Mouse (Mus musculus) heart, postnatal 0 days (tissue): ENCODE measurements around the gene Themis2. TPM values are rescaled to one million over a fixed set of nuclear protein-coding genes. Genes with fewer than 3 reads are reported as not detected.

ENCODE experiments used
- ATAC-seq: fragments of 200-750 bp; cut with Nextera tagmentation; 2 replicates; pipeline ENCODE4 v1.8.0; 2017; ENCODE audit warnings: low read depth, moderate number of reproducible peaks, moderate library complexity; ENCODE audit not compliant: insufficient read depth
- DNase-seq: peaks from one replicate; pipeline ENCODE4 v3.0.0-alpha.2; 2016; ENCODE audit warnings: low spot score
- H3K27ac ChIP-seq: fragments of 300-500 bp; sonication (generic); 2 replicates; pipeline ENCODE4 v1.5.1; 2014; ENCODE audit warnings: low read depth, mild to moderate bottlenecking
- H3K27me3 ChIP-seq: fragments of 300-500 bp; sonication (generic); 2 replicates; pipeline ENCODE4 v1.6.1; 2014; ENCODE audit warnings: low read length, mixed read lengths; ENCODE audit not compliant: control insufficient read depth, insufficient read depth
- H3K36me3 ChIP-seq: fragments of 300-500 bp; sonication (generic); replicated peaks from 2 replicates; pipeline ENCODE4 v1.6.1; 2014; ENCODE audit warnings: low read length, mixed read lengths; ENCODE audit not compliant: control insufficient read depth, insufficient read depth
- H3K4me1 ChIP-seq: fragments of 300-500 bp; sonication (generic); 2 replicates; pipeline ENCODE4 v1.6.1; 2014; ENCODE audit warnings: antibody characterized with exemption; ENCODE audit not compliant: control insufficient read depth, insufficient read depth
- H3K4me2 ChIP-seq: fragments of 300-500 bp; sonication (generic); 2 replicates; pipeline ENCODE4 v1.6.1; 2014; ENCODE audit warnings: low read depth, mild to moderate bottlenecking, low read length, moderate library complexity
- H3K4me3 ChIP-seq: fragments of 300-500 bp; sonication (generic); 2 replicates; pipeline ENCODE4 v1.5.1; 2014; ENCODE audit warnings: low read depth, low read length
- H3K9ac ChIP-seq: fragments of 300-500 bp; sonication (generic); replicated peaks from 2 replicates; pipeline ENCODE4 v1.6.1; 2014; ENCODE audit warnings: low read depth, low read length, mixed read lengths
- H3K9me3 ChIP-seq: fragments of 300-500 bp; sonication (generic); replicated peaks from 2 replicates; pipeline ENCODE4 v1.6.1; 2016; ENCODE audit warnings: low read length; ENCODE audit not compliant: control insufficient read depth
- CTCF ChIP-seq: IDR thresholded peaks from 2 replicates; pipeline ENCODE4 v1.5.1; 2016; ENCODE audit warnings: antibody characterized with exemption, control low read depth, low read depth
- EP300 ChIP-seq: IDR thresholded peaks from 2 replicates; pipeline ENCODE4 v1.6.1; 2016; ENCODE audit warnings: antibody characterized with exemption, low read depth
- WGBS: fragments of 180-500 bp; shearing (Covaris S2); extraction: QIAGEN DNeasy Blood & Tissue Kit; methylation state at CpG from one replicate; pipeline ENCODE4 v1.1.7; 2014; 5-methylcytosine and 5-hydroxymethylcytosine counted together
- polyA plus RNA-seq: library from polyadenylated mRNA; unstranded; fragments of >200 nt; fragmentation: Nextera tagmentation; extraction: Ambion mirVana; gene quantifications from 2 replicates; pipeline ENCODE4 v1.2.1, GENCODE M21; 2015
- total RNA-seq: library from RNA; depleted of rRNA; stranded (reverse); fragments of >200 nt; gene quantifications from 2 replicates; pipeline ENCODE4 v1.2.3, GENCODE M21; 2014; ENCODE audit warnings: low replicate concordance; rRNA removed

Gene Themis2
- total and polyA plus RNA-seq, 2 experiments from 2014 or later = 0.73 to 1.1 TPM

GRCm38 (mm10) chr4:132735894-132736293, 60.3 kb downstream of the Themis2 start:
- H3K4me3 ChIP-seq = no peak overlapping the region
- ATAC-seq = no peak
- H3K36me3 ChIP-seq = no peaks in the 10 kb centered on the region
- no peak overlapping the region for H3K27ac ChIP-seq
- 47% methylated on average over 3 of the region's 3 CpGs for WGBS
- TF ChIP-seq EP300 = no peak
- TF ChIP-seq CTCF = no peak
- H3K9me3 ChIP-seq = no peaks in the 10 kb centered on the region
- no peaks in the 10 kb centered on the region for H3K4me1 ChIP-seq
- no peak overlapping the region for H3K9ac ChIP-seq
- H3K4me2 ChIP-seq = no peak overlapping the region
- no peak for DNase-seq
- H3K27me3 ChIP-seq = no peaks in the 10 kb centered on the region

- Histone ChIP-seq H3K4me1 (no peaks in the 10 kb centered on the region), H3K36me3 (no peaks in the 10 kb centered on the region), H3K4me3 (no peak overlapping the region), H3K9me3 (no peaks in the 10 kb centered on the region), H3K27me3 (no peaks in the 10 kb centered on the region), H3K4me2 (no peak overlapping the region), H3K9ac (no peak overlapping the region), H3K27ac (no peak overlapping the region)
- TF ChIP-seq EP300 (no peak), CTCF (no peak)
- ATAC-seq = no peak
- DNase-seq = no peak
- 62% methylated on average over 2 of the region's 2 CpGs for WGBS
Observed at GRCm38 (mm10) chr4:132735389-132735788, 60.8 kb downstream of the Themis2 start.

- Histone ChIP-seq H3K27ac (no peak overlapping the region), H3K9me3 (no peaks in the 10 kb centered on the region), H3K4me1 (no peaks in the 10 kb centered on the region), H3K27me3 (no peaks in the 10 kb centered on the region), H3K36me3 (no peaks in the 10 kb centered on the region), H3K4me2 (no peak overlapping the region), H3K9ac (no peak overlapping the region), H3K4me3 (no peak overlapping the region)
- 78% methylated on average over 2 of the region's 2 CpGs for WGBS
- ATAC-seq (no peak), DNase-seq (no peak)
- TF ChIP-seq EP300 = no peak
Observed at GRCm38 (mm10) chr4:132734766-132735165, 61.4 kb downstream of the Themis2 start.

GRCm38 (mm10) chr4:132733071-132733770, 63.0 kb downstream of the Themis2 start:
- DNase-seq (no peak), ATAC-seq (no peak)
- no peaks in the 10 kb centered on the region for H3K9me3 ChIP-seq
- WGBS = 90% methylated on average over 25 of the region's 25 CpGs
- no peak overlapping the region for H3K27ac ChIP-seq
- no peak overlapping the region for H3K4me2 ChIP-seq
- H3K4me1 ChIP-seq = no peaks in the 10 kb centered on the region
- TF ChIP-seq EP300 (no peak), CTCF (no peak)
- no peaks in the 10 kb centered on the region for H3K36me3 ChIP-seq
- H3K4me3 ChIP-seq = no peak overlapping the region
- H3K9ac ChIP-seq = no peak overlapping the region
- no peaks in the 10 kb centered on the region for H3K27me3 ChIP-seq

GRCm38 (mm10) chr4:132732148-132732684, 64.0 kb downstream of the Themis2 start, which contains the start of gene Xkr8:
Gene Xkr8 (minus strand): TSS chr4:132732546.
- Histone ChIP-seq H3K4me1 (no peaks in the 10 kb centered on the region), H3K36me3 (0 out of 2 replicates have a peak, but pooled peaks cover 5% of the 10 kb centered on the region), H3K27me3 (no peaks in the 10 kb centered on the region), H3K9ac (peak within 1 kb of the TSS; percentile 50), H3K4me2 (peak within 1 kb of the TSS; percentile 85), H3K9me3 (no peaks in the 10 kb centered on the region), H3K4me3 (peak within 1 kb of the TSS; percentile 59), H3K27ac (no peak within 1 kb of the TSS)
- TF ChIP-seq CTCF = peak; percentile 21; the same call in 1 of the 2 replicates
- no peak for TF ChIP-seq EP300
- 2% methylated on average over 34 of the region's 34 CpGs for WGBS
- DNase-seq (peak; percentile 84), ATAC-seq (peak; percentile 96)

Other genes starting within 250 kb of the Themis2 start
- gene Ptafr, start 232.3 kb downstream of the Themis2 start, total RNA-seq = 0.08 and 1.5 TPM in 2 replicates
- 0.61 and 0.71 TPM in 2 replicates for gene Ptafr, start 232.3 kb downstream of the Themis2 start, polyA plus RNA-seq
- 22.7 and 54.6 TPM in 2 replicates for gene Eya3, start 157.4 kb downstream of the Themis2 start, total RNA-seq
- 14.0 and 14.5 TPM in 2 replicates for gene Eya3, start 157.4 kb downstream of the Themis2 start, polyA plus RNA-seq
- gene Xkr8, start 63.8 kb downstream of the Themis2 start, total RNA-seq = 0.53 and 0.54 TPM in 2 replicates
- gene Xkr8, start 63.8 kb downstream of the Themis2 start, polyA plus RNA-seq = 2.1 and 3.0 TPM in 2 replicates
- 0.11 and 2.6 TPM in 2 replicates for gene Smpdl3b, start 39.1 kb downstream of the Themis2 start, total RNA-seq
- 1.7 TPM in 2 replicates for gene Smpdl3b, start 39.1 kb downstream of the Themis2 start, polyA plus RNA-seq
- 26.1 and 56.1 TPM in 2 replicates for gene Rpa2, start 28.1 kb downstream of the Themis2 start, total RNA-seq
- 32.0 and 35.0 TPM in 2 replicates for gene Rpa2, start 28.1 kb downstream of the Themis2 start, polyA plus RNA-seq
- gene Ppp1r8, start 46.8 kb upstream of the Themis2 start, total RNA-seq = 36.6 and 46.2 TPM in 2 replicates
- 17.2 and 17.3 TPM in 2 replicates for gene Ppp1r8, start 46.8 kb upstream of the Themis2 start, polyA plus RNA-seq
- 59.7 and 65.9 TPM in 2 replicates for gene Stx12, start 88.1 kb upstream of the Themis2 start, total RNA-seq
- 46.3 and 48.5 TPM in 2 replicates for gene Stx12, start 88.1 kb upstream of the Themis2 start, polyA plus RNA-seq
- 19.7 and 20.7 TPM in 2 replicates for gene Fam76a, start 126.2 kb upstream of the Themis2 start, total RNA-seq
- gene Fam76a, start 126.2 kb upstream of the Themis2 start, polyA plus RNA-seq = 39.6 and 44.4 TPM in 2 replicates
- gene Fgr, start 177.7 kb upstream of the Themis2 start, total RNA-seq = 0.04 and 0.19 TPM in 2 replicates
- gene Fgr, start 177.7 kb upstream of the Themis2 start, polyA plus RNA-seq = 0.31 and 0.37 TPM in 2 replicates
- 40.5 and 57.2 TPM in 2 replicates for gene Ahdc1, start 214.9 kb upstream of the Themis2 start, total RNA-seq
- gene Ahdc1, start 214.9 kb upstream of the Themis2 start, polyA plus RNA-seq = 4.6 and 5.2 TPM in 2 replicates